Mouse (Mus musculus) monocyte, adult 5-6 weeks (primary cell): Measurements from ENCODE around the gene Rbfox1. TPM values are rescaled to one million over a fixed set of nuclear protein-coding genes. Genes with fewer than 3 reads are reported as not detected.

ENCODE experiments used
- ATAC-seq: fragments of 153-309, 156-312 bp; replicated peaks from 2 replicates; pipeline ENCODE4 v1.8.0; 2017; ENCODE audit warnings: mild to moderate bottlenecking; ENCODE audit not compliant: low TSS enrichment, insufficient number of reproducible peaks, severe bottlenecking, poor library complexity, low FRiP score
- total RNA-seq: library from RNA; stranded (forward); fragments of 200-1000, 200-491, 200-594 nt; gene quantifications from 3 replicates; pipeline ENCODE4 v1.2.3, GENCODE M21; 2017

The Rbfox1 gene
- total RNA-seq, 1 experiment from 2014 or later: not detected

GRCm38 (mm10) chr16:5957418-5957817, 72.3 kb downstream of the Rbfox1 start:
- ATAC-seq: no peak

GRCm38 (mm10) chr16:5961786-5962185, 76.6 kb downstream of the Rbfox1 start:
- no peak for ATAC-seq

GRCm38 (mm10) chr16:5974172-5974571, 89.0 kb downstream of the Rbfox1 start:
- no peak for ATAC-seq

- no peak for ATAC-seq
Measured at GRCm38 (mm10) chr16:5992045-5993011, 107.2 kb downstream of the Rbfox1 start.

GRCm38 (mm10) chr16:5997136-5997535, 112.0 kb downstream of the Rbfox1 start:
- no peak for ATAC-seq

GRCm38 (mm10) chr16:5997651-5998050, 112.5 kb downstream of the Rbfox1 start:
- ATAC-seq: no peak

GRCm38 (mm10) chr16:6000016-6000415, 114.9 kb downstream of the Rbfox1 start:
- no peak for ATAC-seq

GRCm38 (mm10) chr16:6006996-6007395, 121.8 kb downstream of the Rbfox1 start:
- ATAC-seq: no peak

GRCm38 (mm10) chr16:6012853-6013252, 127.7 kb downstream of the Rbfox1 start:
- ATAC-seq: no peak

- ATAC-seq: no peak
Measured at GRCm38 (mm10) chr16:6018639-6019038, 133.5 kb downstream of the Rbfox1 start.

- ATAC-seq: no peak
Measured at GRCm38 (mm10) chr16:6019361-6019760, 134.2 kb downstream of the Rbfox1 start.

- no peak for ATAC-seq
Measured at GRCm38 (mm10) chr16:6031280-6031679, 146.1 kb downstream of the Rbfox1 start.

- ATAC-seq: no peak
Measured at GRCm38 (mm10) chr16:6032563-6032962, 147.4 kb downstream of the Rbfox1 start.

GRCm38 (mm10) chr16:6034876-6035275, 149.7 kb downstream of the Rbfox1 start:
- no peak for ATAC-seq

- ATAC-seq: no peak
Measured at GRCm38 (mm10) chr16:6037009-6037408, 151.9 kb downstream of the Rbfox1 start.

GRCm38 (mm10) chr16:6042766-6043165, 157.6 kb downstream of the Rbfox1 start:
- no peak for ATAC-seq

- no peak for ATAC-seq
Measured at GRCm38 (mm10) chr16:6048601-6049000, 163.4 kb downstream of the Rbfox1 start.

GRCm38 (mm10) chr16:6062495-6062894, 177.3 kb downstream of the Rbfox1 start:
- ATAC-seq: no peak

- ATAC-seq: no peak
Measured at GRCm38 (mm10) chr16:6065481-6065880, 180.3 kb downstream of the Rbfox1 start.

GRCm38 (mm10) chr16:6075442-6076050, 190.4 kb downstream of the Rbfox1 start:
- no peak for ATAC-seq
